Mouse (Mus musculus): ENCODE results near the gene Irgc1. TPM values are rescaled to one million over a fixed set of nuclear protein-coding genes. Genes with fewer than 3 reads are reported as not detected.

Gene Irgc1
- polyA plus RNA-seq, 1 experiment from 2014 or later, result not detected

GRCm38 (mm10) chr7:24459843-24460242 is 7.7 kb upstream of the Irgc1 start:
- 75% methylated on average over 3 of the region's 3 CpGs for whole genome bisulfite sequencing (ENCODE audit: missing documents)
- Histone ChIP-seq H3K4me3 (ENCODE audit: inconsistent target) (no peak overlapping the region), H3K79me2 (ENCODE audit: inconsistent target) (peaks cover 19% of the 10 kb centered on the region), H3K27ac (peak overlapping the region; percentile 65), H3K36me3 (ENCODE audit: inconsistent target) (no peaks in the 10 kb centered on the region)

- WGBS (ENCODE audit: missing documents), result 78% methylated on average over 5 of the region's 5 CpGs
- Histone ChIP-seq H3K27ac (peak overlapping the region; percentile 65), H3K4me3 (ENCODE audit: inconsistent target) (no peak overlapping the region)
Measured at GRCm38 (mm10) chr7:24459440-24459839, 7.3 kb upstream of the Irgc1 start.

GRCm38 (mm10) chr7:24457726-24458370 is 5.8 kb upstream of the Irgc1 start:
- Histone ChIP-seq H3K36me3 (ENCODE audit: inconsistent target) (no peaks in the 10 kb centered on the region), H3K4me3 (ENCODE audit: inconsistent target) (no peak overlapping the region), H3K27ac (peak overlapping the region; percentile 60), H3K79me2 (ENCODE audit: inconsistent target) (no peaks in the 10 kb centered on the region)
- 25% methylated on average over 10 of the region's 10 CpGs for WGBS (ENCODE audit: missing documents)

More at GRCm38 (mm10) chr7:24459440-24459839, 7.3 kb upstream of the Irgc1 start:
- H3K79me2 ChIP-seq (ENCODE audit: inconsistent target), result peaks cover 15% of the 10 kb centered on the region
- H3K36me3 ChIP-seq (ENCODE audit: inconsistent target), result no peaks in the 10 kb centered on the region

GRCm38 (mm10) chr7:24455726-24456125 is 3.6 kb upstream of the Irgc1 start:
- Histone ChIP-seq H3K79me2 (ENCODE audit: inconsistent target) (no peaks in the 10 kb centered on the region), H3K27ac (no peak overlapping the region), H3K36me3 (ENCODE audit: inconsistent target) (no peaks in the 10 kb centered on the region), H3K4me3 (ENCODE audit: inconsistent target) (no peak overlapping the region)
- 88% methylated on average over 5 of the region's 5 CpGs for WGBS (ENCODE audit: missing documents)

- no peak overlapping the region for H3K27ac ChIP-seq
- no peaks in the 10 kb centered on the region for H3K36me3 ChIP-seq (ENCODE audit: inconsistent target)
- H3K4me3 ChIP-seq (ENCODE audit: inconsistent target), result no peak overlapping the region
- H3K79me2 ChIP-seq (ENCODE audit: inconsistent target), result no peaks in the 10 kb centered on the region
- 93% methylated on average over 2 of the region's 2 CpGs for WGBS (ENCODE audit: missing documents)
Measured at GRCm38 (mm10) chr7:24454199-24454598, 2.1 kb upstream of the Irgc1 start.

- H3K4me3 ChIP-seq (ENCODE audit: inconsistent target), result no peak overlapping the region
- H3K79me2 ChIP-seq (ENCODE audit: inconsistent target), result no peaks in the 10 kb centered on the region
- no peak overlapping the region for H3K27ac ChIP-seq
- no peaks in the 10 kb centered on the region for H3K36me3 ChIP-seq (ENCODE audit: inconsistent target)
- WGBS (ENCODE audit: missing documents), result 17% methylated on average over 9 of the region's 9 CpGs
Measured at GRCm38 (mm10) chr7:24450585-24451017, 1.5 kb downstream of the Irgc1 start.

GRCm38 (mm10) chr7:24448782-24449517 is 3.1 kb downstream of the Irgc1 start:
- WGBS (ENCODE audit: missing documents), result 71% methylated on average over 14 of the region's 14 CpGs
- no peaks in the 10 kb centered on the region for H3K36me3 ChIP-seq (ENCODE audit: inconsistent target)

GRCm38 (mm10) chr7:24446697-24447340 is 5.3 kb downstream of the Irgc1 start:
- 89% methylated on average over 7 of the region's 7 CpGs for WGBS (ENCODE audit: missing documents)
- no peaks in the 10 kb centered on the region for H3K79me2 ChIP-seq (ENCODE audit: inconsistent target)
- H3K4me3 ChIP-seq (ENCODE audit: inconsistent target), result no peak overlapping the region
- no peaks in the 10 kb centered on the region for H3K36me3 ChIP-seq (ENCODE audit: inconsistent target)
- no peak overlapping the region for H3K27ac ChIP-seq

More at GRCm38 (mm10) chr7:24448782-24449517, 3.1 kb downstream of the Irgc1 start:
- no peak overlapping the region for H3K4me3 ChIP-seq (ENCODE audit: inconsistent target)
- H3K79me2 ChIP-seq (ENCODE audit: inconsistent target), result no peaks in the 10 kb centered on the region
- H3K27ac ChIP-seq, result no peak overlapping the region

- Histone ChIP-seq H3K4me3 (ENCODE audit: inconsistent target) (no peak overlapping the region), H3K27ac (no peak overlapping the region)
Measured at GRCm38 (mm10) chr7:24445266-24445926, 6.7 kb downstream of the Irgc1 start.

GRCm38 (mm10) chr7:24442313-24442712 is 9.8 kb downstream of the Irgc1 start:
- WGBS (ENCODE audit: missing documents), result 3% methylated on average over 8 of the region's 8 CpGs
- peak overlapping the region; percentile 46 for H3K27ac ChIP-seq
- no peaks in the 10 kb centered on the region for H3K36me3 ChIP-seq (ENCODE audit: inconsistent target)
- H3K79me2 ChIP-seq (ENCODE audit: inconsistent target), result no peaks in the 10 kb centered on the region
- H3K4me3 ChIP-seq (ENCODE audit: inconsistent target), result no peak overlapping the region

More at GRCm38 (mm10) chr7:24445266-24445926, 6.7 kb downstream of the Irgc1 start:
- no peaks in the 10 kb centered on the region for H3K36me3 ChIP-seq (ENCODE audit: inconsistent target)
- no peaks in the 10 kb centered on the region for H3K79me2 ChIP-seq (ENCODE audit: inconsistent target)
- 69% methylated on average over 9 of the region's 9 CpGs for WGBS (ENCODE audit: missing documents)

GRCm38 (mm10) chr7:24441785-24442184 is 10.3 kb downstream of the Irgc1 start:
- Histone ChIP-seq H3K27ac (peak overlapping the region; percentile 46), H3K36me3 (ENCODE audit: inconsistent target) (no peaks in the 10 kb centered on the region), H3K4me3 (ENCODE audit: inconsistent target) (no peak overlapping the region), H3K79me2 (ENCODE audit: inconsistent target) (no peaks in the 10 kb centered on the region)
- 10% methylated on average over 1 of the region's 1 CpGs for WGBS (ENCODE audit: missing documents)

GRCm38 (mm10) chr7:24439891-24440290 is 12.2 kb downstream of the Irgc1 start:
- no peak overlapping the region for H3K27ac ChIP-seq

GRCm38 (mm10) chr7:24439191-24439590 is 12.9 kb downstream of the Irgc1 start:
- 67% methylated on average over 6 of the region's 6 CpGs for WGBS (ENCODE audit: missing documents)
- Histone ChIP-seq H3K27ac (no peak overlapping the region), H3K4me3 (ENCODE audit: inconsistent target) (no peak overlapping the region), H3K79me2 (ENCODE audit: inconsistent target) (no peaks in the 10 kb centered on the region), H3K36me3 (ENCODE audit: inconsistent target) (no peaks in the 10 kb centered on the region)

More at GRCm38 (mm10) chr7:24439891-24440290, 12.2 kb downstream of the Irgc1 start:
- Histone ChIP-seq H3K79me2 (ENCODE audit: inconsistent target) (no peaks in the 10 kb centered on the region), H3K4me3 (ENCODE audit: inconsistent target) (no peak overlapping the region), H3K36me3 (ENCODE audit: inconsistent target) (no peaks in the 10 kb centered on the region)
- WGBS (ENCODE audit: missing documents), result 78% methylated on average over 7 of the region's 7 CpGs

- WGBS (ENCODE audit: missing documents), result 57% methylated on average over 10 of the region's 10 CpGs
- Histone ChIP-seq H3K27ac (no peak overlapping the region), H3K4me3 (ENCODE audit: inconsistent target) (no peak overlapping the region), H3K79me2 (ENCODE audit: inconsistent target) (no peaks in the 10 kb centered on the region), H3K36me3 (ENCODE audit: inconsistent target) (no peaks in the 10 kb centered on the region)
Measured at GRCm38 (mm10) chr7:24437981-24438380, 14.1 kb downstream of the Irgc1 start.
